Mouse (Mus musculus): Measurements from ENCODE around the gene Tmem219.

- TF ChIP-seq CTCF (IDR thresholded peaks at IDR 0.05; ENCODE audit: insufficient read depth, low read depth, low read length), result no peak
- no peak for TF ChIP-seq POLR2A (IDR thresholded peaks at IDR 0.05; ENCODE audit: insufficient read depth, low read depth, low read length)
Observed at GRCm38 (mm10) chr7:126963548-126964286, 41.0 kb upstream of the Tmem219 start.
